Mouse (Mus musculus) left cerebral cortex, adult 6 months (tissue): ENCODE data around the gene Myoz1. TPM values are rescaled to one million over a fixed set of nuclear protein-coding genes. Genes with fewer than 3 reads are reported as not detected.

ENCODE experiments used
- long read RNA-seq, 2 experiments: library from polyadenylated mRNA; unstranded; transcript quantifications; one replicate each; pipeline ENCODE4 v2.0.0; 2019 to 2020
- polyA plus RNA-seq: library from polyadenylated mRNA; unstranded; fragments of <200 nt; fragmentation: Nextera tagmentation; gene quantifications from 2 replicates; pipeline ENCODE4 v1.2.3, GENCODE M21; 2021

Gene Myoz1
- not detected in 2 replicates for polyA plus RNA-seq
- long read RNA-seq, experiment 1: 0 reads
- long read RNA-seq, experiment 2: 0 reads

DNA sequence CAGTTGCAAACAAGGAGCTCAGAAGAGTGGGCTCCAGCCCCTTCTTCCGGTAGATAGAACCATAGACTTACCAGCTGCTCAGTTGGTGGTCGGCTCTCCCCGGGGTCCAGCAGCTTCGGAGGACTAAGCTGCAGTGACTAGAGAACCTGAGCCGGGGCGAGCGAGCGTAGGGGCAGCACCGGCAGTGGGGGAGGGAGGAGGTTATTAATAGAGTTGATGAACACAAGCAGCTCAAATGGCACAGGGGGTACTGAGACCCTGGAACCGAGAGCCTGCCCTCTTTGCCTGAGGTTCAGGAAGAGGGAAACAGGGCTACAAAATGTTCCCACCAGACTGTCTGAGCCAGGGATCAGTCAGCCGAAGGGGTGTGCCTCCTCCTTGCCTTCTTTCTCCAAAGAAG is at the start of gene Myoz1:
Gene Myoz1 (minus strand): TSS at position 180 of the 400 bp plus-strand sequence.

DNA sequence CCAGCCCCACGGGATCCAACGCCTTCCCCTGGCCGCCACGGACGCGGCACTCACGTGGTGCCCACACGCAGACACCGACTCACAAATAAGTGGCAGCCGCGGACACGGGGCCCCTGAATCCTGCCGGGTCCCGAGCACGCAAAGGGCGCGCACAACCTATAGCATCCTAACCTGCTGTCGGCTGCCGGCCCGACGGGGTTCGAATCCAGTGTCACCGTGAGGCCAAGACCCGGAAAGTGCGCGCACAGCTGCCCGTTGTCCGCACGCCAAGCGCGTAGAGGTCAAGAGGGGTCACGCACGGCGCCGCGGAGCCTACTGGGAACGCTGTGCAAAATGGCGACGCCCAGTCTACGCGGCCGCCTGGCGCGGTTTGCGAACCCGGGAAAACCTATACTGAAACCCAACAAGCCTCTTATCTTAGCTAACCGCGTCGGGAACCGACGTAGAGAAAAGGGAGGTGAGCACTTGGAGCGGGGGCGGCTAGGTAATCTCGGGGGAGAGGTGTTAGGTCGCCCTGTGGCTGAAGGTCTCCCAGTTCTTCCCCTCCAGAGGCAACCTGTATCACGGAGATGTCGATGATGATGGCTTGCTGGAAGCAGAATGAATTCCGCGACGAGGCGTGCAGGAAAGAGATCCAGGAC is 46.5 kb upstream of the Myoz1 start, which contains the start of gene Chchd1:
Gene Chchd1 (plus strand): TSS at position 266 of the 641 bp plus-strand sequence.

GRCm38 (mm10) chr14:20694884-20695760 is 38.8 kb upstream of the Myoz1 start, which contains the start of gene Fut11:
Gene Fut11, plus strand, starts transcription at chr14:20694968.

GRCm38 (mm10) chr14:20674064-20674833 is 17.9 kb upstream of the Myoz1 start, which contains the start of gene Sec24c:
Gene Sec24c, plus strand, starts transcription at chr14:20674308.

DNA sequence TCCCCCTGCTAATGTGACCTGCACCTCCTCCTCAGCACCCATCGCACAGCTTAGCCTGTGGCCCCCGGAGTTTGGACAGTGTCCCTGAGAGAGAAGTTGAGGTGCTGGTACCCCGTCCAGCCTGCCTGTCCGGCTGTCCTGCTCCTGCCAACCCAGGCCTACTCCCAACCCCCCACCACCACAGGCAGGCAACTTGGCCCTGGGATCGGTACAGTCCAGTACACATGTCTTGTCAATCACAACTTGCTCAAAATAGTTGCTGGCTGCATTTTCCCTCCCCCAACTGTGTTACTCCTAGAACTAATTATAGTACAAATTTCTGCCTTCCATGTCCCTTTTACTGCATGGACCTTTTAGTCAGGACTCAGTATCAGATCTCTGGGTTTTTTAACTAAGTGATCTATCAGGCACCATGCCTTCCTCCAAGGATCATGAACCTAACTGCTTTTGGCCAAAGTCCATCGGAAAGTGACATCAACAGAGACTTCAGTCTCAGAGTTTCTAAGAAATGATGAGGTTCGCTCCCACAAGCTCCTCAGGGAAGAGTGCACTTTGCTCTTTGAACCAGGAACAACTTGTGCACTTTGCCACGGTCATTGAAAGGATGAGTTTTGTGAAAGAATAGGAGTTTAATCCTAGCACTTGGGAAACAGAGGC is 11.9 kb upstream of the Myoz1 start, which contains the start of gene Synpo2l:
Gene Synpo2l (minus strand): TSS at position 201 of the 657 bp plus-strand sequence.

DNA sequence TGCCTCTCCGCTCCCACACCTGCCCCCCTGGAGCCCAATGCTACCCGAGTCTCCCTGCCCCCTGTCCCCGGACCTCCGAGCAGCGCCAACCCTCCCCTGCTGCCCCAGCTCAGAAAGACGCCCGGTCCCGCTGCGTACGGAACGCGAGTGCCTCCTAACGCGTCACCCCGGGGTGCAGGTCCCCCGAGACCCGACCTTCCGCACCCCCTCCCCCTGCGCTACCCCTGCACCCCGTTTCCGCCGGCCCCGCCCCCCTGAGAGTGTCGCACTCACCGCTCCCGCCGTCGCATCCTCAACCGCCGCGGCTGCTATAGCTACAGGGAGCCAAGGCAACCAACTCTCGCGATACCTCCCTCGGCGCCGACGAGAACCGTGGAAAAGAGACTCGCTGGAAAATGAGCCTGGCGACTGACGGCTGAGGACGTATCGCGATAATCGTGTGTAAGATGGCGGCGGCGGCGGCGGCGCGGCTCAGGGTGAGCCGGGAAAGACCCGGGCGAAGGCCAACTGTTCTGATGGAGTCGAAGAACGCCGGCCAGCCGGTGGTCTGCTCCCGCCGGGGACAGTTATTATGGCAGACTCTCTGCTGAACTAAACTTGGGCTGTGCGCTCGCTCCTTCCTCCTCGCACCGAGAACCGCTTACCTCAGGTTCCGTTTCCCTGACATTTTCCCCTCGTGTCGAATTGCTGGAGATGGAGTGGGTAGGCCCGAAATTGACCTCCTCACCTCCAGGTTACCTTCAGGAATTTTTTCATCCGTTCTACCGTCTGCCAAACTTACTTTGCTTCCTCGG is 15.5 kb downstream of the Myoz1 start, which contains the start of gene Usp54:
Gene Usp54 (minus strand): TSS at position 420 of the 794 bp plus-strand sequence.

Other genes starting within 250 kb of the Myoz1 start
- gene Cfap70, start 204.3 kb downstream of the Myoz1 start, polyA plus RNA-seq: 0.93 and 1.6 TPM in 2 replicates
- gene Anxa7, start 176.4 kb downstream of the Myoz1 start, polyA plus RNA-seq: 42.5 and 51.7 TPM in 2 replicates
- gene Mss51, start 159.6 kb downstream of the Myoz1 start, polyA plus RNA-seq: 0.11 TPM in 1 of 2 replicates, not detected in the other
- gene Ppp3cb, start 110.0 kb downstream of the Myoz1 start, polyA plus RNA-seq: 32.3 and 37.2 TPM in 2 replicates
- gene Usp54, start 15.5 kb downstream of the Myoz1 start, polyA plus RNA-seq: 12.8 and 13.5 TPM in 2 replicates
- 0.05 and 0.09 TPM in 2 replicates for gene Synpo2l, start 11.8 kb upstream of the Myoz1 start, polyA plus RNA-seq
- gene Sec24c, start 17.8 kb upstream of the Myoz1 start, polyA plus RNA-seq: 62.8 and 95.0 TPM in 2 replicates
- gene Fut11, start 38.4 kb upstream of the Myoz1 start, polyA plus RNA-seq: 11.0 and 12.2 TPM in 2 replicates
- 222 and 224 TPM in 2 replicates for gene Chchd1, start 46.5 kb upstream of the Myoz1 start, polyA plus RNA-seq
- 13.0 and 14.4 TPM in 2 replicates for gene Zswim8, start 51.0 kb upstream of the Myoz1 start, polyA plus RNA-seq
- gene Ndst2, start 78.0 kb upstream of the Myoz1 start, polyA plus RNA-seq: 2.5 and 5.5 TPM in 2 replicates
- 288 and 311 TPM in 2 replicates for gene Camk2g, start 137.5 kb upstream of the Myoz1 start, polyA plus RNA-seq
- gene Plau, start 180.1 kb upstream of the Myoz1 start, polyA plus RNA-seq: 1.4 and 1.5 TPM in 2 replicates